Mouse (Mus musculus) midbrain, embryonic 14.5 days (tissue): ENCODE measurements around the gene Mtor. TPM values are rescaled to one million over a fixed set of nuclear protein-coding genes. Genes with fewer than 3 reads are reported as not detected.

Experiments used
- ATAC-seq: fragments of 200-750 bp; cut with Nextera tagmentation; 2 replicates; pipeline ENCODE4 v1.8.0; 2017; ENCODE audit warnings: moderate number of reproducible peaks, moderate library complexity; ENCODE audit not compliant: low FRiP score, low TSS enrichment
- DNase-seq: peaks from one replicate; pipeline ENCODE4 v3.0.0-alpha.2; 2015
- H3K27ac ChIP-seq: fragments of 300-500 bp; sonication (generic); replicated peaks from 2 replicates; pipeline ENCODE4 v1.5.1; 2014; ENCODE audit warnings: mild to moderate bottlenecking, low read depth, low read length, moderate library complexity
- H3K27me3 ChIP-seq: fragments of 300-500 bp; sonication (generic); 2 replicates; pipeline ENCODE4 v1.6.1; 2014; ENCODE audit warnings: low read length, control low read depth, mixed read lengths; ENCODE audit not compliant: control insufficient read depth, insufficient read depth
- H3K36me3 ChIP-seq: fragments of 300-500 bp; sonication (generic); 2 replicates; pipeline ENCODE4 v1.6.1; 2014; ENCODE audit warnings: low read length, control low read depth; ENCODE audit not compliant: control insufficient read depth, insufficient read depth
- H3K4me1 ChIP-seq: fragments of 300-500 bp; sonication (generic); 2 replicates; pipeline ENCODE4 v1.6.1; 2014; ENCODE audit warnings: mild to moderate bottlenecking, antibody characterized with exemption, low read length, control low read depth; ENCODE audit not compliant: control insufficient read depth, insufficient read depth
- H3K4me2 ChIP-seq: fragments of 300-500 bp; sonication (generic); 2 replicates; pipeline ENCODE4 v1.6.1; 2014; ENCODE audit warnings: mild to moderate bottlenecking, low read length, moderate library complexity
- H3K4me3 ChIP-seq: fragments of 300-500 bp; sonication (generic); replicated peaks from 2 replicates; pipeline ENCODE4 v1.5.1; 2014; ENCODE audit warnings: low read depth, low read length
- H3K9ac ChIP-seq: fragments of 300-500 bp; sonication (generic); replicated peaks from 2 replicates; pipeline ENCODE4 v1.6.1; 2014; ENCODE audit warnings: mild to moderate bottlenecking, low read length, moderate library complexity
- H3K9me3 ChIP-seq: fragments of 300-500 bp; sonication (generic); 2 replicates; pipeline ENCODE4 v1.6.1; 2016; ENCODE audit warnings: low read length, control low read depth, mixed read lengths; ENCODE audit not compliant: control insufficient read depth
- WGBS: fragments of 180-500 bp; shearing (Covaris S2); extraction: QIAGEN DNeasy Blood & Tissue Kit; methylation state at CpG from one replicate; pipeline ENCODE4 v1.1.7; 2014; 5-methylcytosine and 5-hydroxymethylcytosine counted together
- polyA plus RNA-seq: library from polyadenylated mRNA; unstranded; fragments of >200 nt; fragmentation: Nextera tagmentation; extraction: Ambion mirVana; gene quantifications from 2 replicates; pipeline ENCODE4 v1.2.1, GENCODE M21; 2014

Gene Mtor
- polyA plus RNA-seq, 1 experiment from 2014 or later: 34.8 TPM

GRCm38 (mm10) chr4:148433813-148434212 is 14.6 kb upstream of the Mtor start:
- H3K27me3 ChIP-seq: no peaks in the 10 kb centered on the region
- H3K4me3 ChIP-seq: no peak overlapping the region
- no peak overlapping the region for H3K27ac ChIP-seq
- no peaks in the 10 kb centered on the region; the same call in 1 of the 2 replicates for H3K4me1 ChIP-seq
- H3K4me2 ChIP-seq: no peak overlapping the region
- H3K9ac ChIP-seq: no peak overlapping the region
- DNase-seq: no peak
- H3K9me3 ChIP-seq: no peaks in the 10 kb centered on the region
- ATAC-seq: no peak
- H3K36me3 ChIP-seq: peaks cover 5% of the 10 kb centered on the region; the same call in 1 of the 2 replicates
- whole genome bisulfite sequencing: 85% methylated on average over 5 of the region's 5 CpGs

GRCm38 (mm10) chr4:148434554-148434953 is 13.9 kb upstream of the Mtor start:
- no peaks in the 10 kb centered on the region for H3K27me3 ChIP-seq
- H3K27ac ChIP-seq: no peak overlapping the region
- H3K36me3 ChIP-seq: peaks cover 5% of the 10 kb centered on the region; the same call in 1 of the 2 replicates
- WGBS: 93% methylated on average over 4 of the region's 4 CpGs
- H3K4me2 ChIP-seq: no peak overlapping the region
- no peak overlapping the region; the same call in 1 of the 2 replicates for H3K9ac ChIP-seq
- no peaks in the 10 kb centered on the region for H3K9me3 ChIP-seq
- ATAC-seq (no peak), DNase-seq (no peak)
- no peaks in the 10 kb centered on the region for H3K4me1 ChIP-seq
- H3K4me3 ChIP-seq: no peak overlapping the region

- no peaks in the 10 kb centered on the region for H3K4me1 ChIP-seq
- H3K9me3 ChIP-seq: no peaks in the 10 kb centered on the region
- ATAC-seq (no peak), DNase-seq (no peak)
- H3K4me2 ChIP-seq: no peak overlapping the region
- WGBS: 84% methylated on average over 3 of the region's 3 CpGs
- peaks cover 5% of the 10 kb centered on the region; the same call in 1 of the 2 replicates for H3K36me3 ChIP-seq
- no peak overlapping the region for H3K4me3 ChIP-seq
- H3K9ac ChIP-seq: no peak overlapping the region; the same call in 1 of the 2 replicates
- H3K27me3 ChIP-seq: no peaks in the 10 kb centered on the region
- H3K27ac ChIP-seq: no peak overlapping the region
These were observed 13.3 kb upstream of the Mtor start for GRCm38 (mm10) chr4:148435106-148435505.

GRCm38 (mm10) chr4:148435657-148436330 is 12.6 kb upstream of the Mtor start:
- Histone ChIP-seq H3K4me2 (no peak overlapping the region), H3K27ac (no peak overlapping the region; the same call in 1 of the 2 replicates), H3K9me3 (no peaks in the 10 kb centered on the region), H3K36me3 (peaks cover 5% of the 10 kb centered on the region; the same call in 1 of the 2 replicates), H3K9ac (no peak overlapping the region; the same call in 1 of the 2 replicates), H3K4me1 (no peaks in the 10 kb centered on the region), H3K27me3 (no peaks in the 10 kb centered on the region), H3K4me3 (no peak overlapping the region)
- 55% methylated on average over 6 of the region's 6 CpGs for WGBS
- ATAC-seq (peak; percentile 62; the same call in 1 of the 2 replicates), DNase-seq (peak; percentile 85)

GRCm38 (mm10) chr4:148441931-148442330 is 6.5 kb upstream of the Mtor start:
- Histone ChIP-seq H3K27me3 (no peaks in the 10 kb centered on the region), H3K4me2 (no peak overlapping the region), H3K9ac (no peak overlapping the region), H3K4me1 (peaks cover 15% of the 10 kb centered on the region), H3K36me3 (peaks cover 5% of the 10 kb centered on the region; the same call in 1 of the 2 replicates), H3K27ac (no peak overlapping the region), H3K4me3 (no peak overlapping the region), H3K9me3 (no peaks in the 10 kb centered on the region)
- no peak for ATAC-seq
- DNase-seq: no peak
- 91% methylated on average over 5 of the region's 5 CpGs for WGBS

GRCm38 (mm10) chr4:148442598-148442997 is 5.8 kb upstream of the Mtor start:
- WGBS: 94% methylated on average over 7 of the region's 7 CpGs
- no peak for ATAC-seq

GRCm38 (mm10) chr4:148444250-148444967 is 4.0 kb upstream of the Mtor start, which contains the start of gene Ubiad1:
Ubiad1 (minus strand) TSS chr4:148444771.
- peak; percentile 28; the same call in 1 of the 2 replicates for ATAC-seq
- no peaks in the 10 kb centered on the region for H3K27me3 ChIP-seq
- H3K36me3 ChIP-seq: no peaks in the 10 kb centered on the region
- peaks cover 19% of the 10 kb centered on the region for H3K4me1 ChIP-seq
- peak; percentile 86 for DNase-seq
- peak within 1 kb of the TSS; percentile 77 for H3K4me2 ChIP-seq
- peak within 1 kb of the TSS; percentile 60 for H3K27ac ChIP-seq
- no peaks in the 10 kb centered on the region for H3K9me3 ChIP-seq
- peak within 1 kb of the TSS; percentile 74 for H3K9ac ChIP-seq
- H3K4me3 ChIP-seq: peak within 1 kb of the TSS; percentile 63
- WGBS: under 1% methylated on average over 46 of the region's 46 CpGs

More at GRCm38 (mm10) chr4:148442598-148442997, 5.8 kb upstream of the Mtor start:
- Histone ChIP-seq H3K27ac (no peak overlapping the region), H3K9ac (no peak overlapping the region), H3K4me3 (no peak overlapping the region), H3K27me3 (no peaks in the 10 kb centered on the region), H3K4me2 (no peak overlapping the region), H3K9me3 (no peaks in the 10 kb centered on the region), H3K4me1 (peaks cover 15% of the 10 kb centered on the region), H3K36me3 (peaks cover 5% of the 10 kb centered on the region; the same call in 1 of the 2 replicates)
- no peak for DNase-seq

- peak overlapping the region; percentile 87 for H3K9ac ChIP-seq
- H3K36me3 ChIP-seq: peaks cover 18% of the 10 kb centered on the region
- no peaks in the 10 kb centered on the region for H3K27me3 ChIP-seq
- peak overlapping the region; percentile 88 for H3K27ac ChIP-seq
- WGBS: 1% methylated on average over 15 of the region's 15 CpGs
- no peaks in the 10 kb centered on the region for H3K9me3 ChIP-seq
- ATAC-seq: no peak
- peak; percentile 56 for DNase-seq
- H3K4me2 ChIP-seq: peak overlapping the region; percentile 79
- H3K4me1 ChIP-seq: peaks cover 17% of the 10 kb centered on the region
- H3K4me3 ChIP-seq: peak overlapping the region; percentile 95
These were observed 438 bp downstream of the Mtor start for GRCm38 (mm10) chr4:148448853-148449245.
